Mouse (Mus musculus): ENCODE data around the gene Ifi27l2a.
"Not testable (repeated sequence)": the region's sequence is repeated elsewhere in the genome, so short reads cannot be mapped to it uniquely, and the experiment has no call there.

DNA sequence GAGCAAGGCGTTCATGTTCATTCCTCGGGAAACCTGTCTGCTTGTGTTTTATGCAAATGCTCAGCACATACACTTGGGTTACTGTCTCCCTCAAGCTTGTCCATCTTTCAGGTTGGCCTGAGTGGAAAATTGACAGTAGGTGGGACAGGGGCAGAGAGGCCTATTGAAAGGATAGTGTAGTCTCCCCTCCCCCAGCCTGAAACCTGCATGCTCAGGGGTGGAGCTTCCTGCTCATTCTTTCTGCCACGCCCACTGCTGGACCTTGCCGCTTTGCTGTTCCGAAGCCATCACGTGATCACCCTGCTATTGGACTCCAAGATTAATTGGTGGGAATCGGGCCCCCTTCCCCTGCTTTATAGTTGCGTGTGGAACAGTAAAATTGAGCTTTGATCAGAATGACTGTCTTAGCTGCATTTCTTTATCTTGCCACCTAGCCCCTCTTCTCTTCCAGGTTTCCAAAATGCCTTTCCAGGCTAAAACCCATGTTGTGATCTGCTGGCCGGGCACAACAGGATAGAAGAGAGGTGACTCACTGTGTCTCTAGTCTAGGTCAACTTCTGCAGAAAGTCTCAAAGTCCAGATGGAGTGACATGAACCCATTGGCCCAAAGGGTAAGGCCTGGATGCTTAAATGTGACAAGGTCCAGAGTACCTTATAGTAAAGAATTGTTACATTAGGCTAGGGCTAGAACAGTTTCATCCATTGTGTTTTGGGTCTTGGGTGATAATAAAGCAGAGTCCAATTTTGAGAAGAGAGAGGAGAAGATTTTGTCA, 40.9 kb upstream of the Ifi27l2a start:
- not testable (repeated sequence) for TF ChIP-seq GATA1 (IDR thresholded peaks at IDR 0.05; ENCODE audit: borderline replicate concordance, low read length); FLI1 (IDR thresholded peaks at IDR 0.05; ENCODE audit: low read length)

Data from megakaryocyte, embryonic 14.5 days (primary cell).